Mouse (Mus musculus): ENCODE data around the gene Dnm3.

The Dnm3 gene

GRCm38 (mm10) chr1:162100961-162101830 lies 376.6 kb downstream of the Dnm3 start:
- DNase-seq = no peak

GRCm38 (mm10) chr1:162100033-162100820 lies 377.6 kb downstream of the Dnm3 start:
- DNase-seq = no peak

- no peak for DNase-seq
Observed at GRCm38 (mm10) chr1:162099203-162099602, 378.6 kb downstream of the Dnm3 start.

- DNase-seq = no peak
Observed at GRCm38 (mm10) chr1:162094523-162095272, 383.1 kb downstream of the Dnm3 start.

- DNase-seq = no peak
Observed at GRCm38 (mm10) chr1:162093806-162094522, 383.9 kb downstream of the Dnm3 start.

GRCm38 (mm10) chr1:162092899-162093659 lies 384.8 kb downstream of the Dnm3 start:
- no peak for DNase-seq

- no peak for DNase-seq
Observed at GRCm38 (mm10) chr1:162092401-162092800, 385.4 kb downstream of the Dnm3 start.

GRCm38 (mm10) chr1:162083886-162084478 lies 393.9 kb downstream of the Dnm3 start:
- no peak for DNase-seq

- DNase-seq = no peak
Observed at GRCm38 (mm10) chr1:162083354-162083753, 394.5 kb downstream of the Dnm3 start.

GRCm38 (mm10) chr1:162082711-162083110 lies 395.1 kb downstream of the Dnm3 start:
- DNase-seq = no peak

- no peak for DNase-seq
Observed at GRCm38 (mm10) chr1:162081693-162082372, 396.0 kb downstream of the Dnm3 start.

GRCm38 (mm10) chr1:162079989-162080388 lies 397.8 kb downstream of the Dnm3 start:
- no peak for DNase-seq

GRCm38 (mm10) chr1:162077454-162077853 lies 400.4 kb downstream of the Dnm3 start:
- no peak for DNase-seq

GRCm38 (mm10) chr1:162076581-162077001 lies 401.2 kb downstream of the Dnm3 start:
- DNase-seq = no peak

- no peak for DNase-seq
Observed at GRCm38 (mm10) chr1:162075831-162076230, 402.0 kb downstream of the Dnm3 start.

GRCm38 (mm10) chr1:162075416-162075815 lies 402.4 kb downstream of the Dnm3 start:
- DNase-seq = no peak

GRCm38 (mm10) chr1:162074626-162075410 lies 403.0 kb downstream of the Dnm3 start:
- DNase-seq = no peak

GRCm38 (mm10) chr1:162072917-162073578 lies 404.8 kb downstream of the Dnm3 start:
- DNase-seq = no peak

GRCm38 (mm10) chr1:162053608-162054007 lies 424.2 kb downstream of the Dnm3 start:
- no peak for DNase-seq

All from right cerebral cortex, postnatal 25 days (tissue).